Mouse (Mus musculus): ENCODE data around the gene Slc16a14. TPM values are rescaled to one million over a fixed set of nuclear protein-coding genes. Genes with fewer than 3 reads are reported as not detected.
A peak's percentile ranks its signal among the peaks of the same experiment; 100 is the strongest.

Gene Slc16a14
- polyA plus RNA-seq, 1 experiment from 2014 or later = 2.6 TPM

- Histone ChIP-seq H3K4me1 (peaks cover 9% of the 10 kb centered on the region), H3K9me3 (replicated peaks) (no peaks in the 10 kb centered on the region), H3K27me3 (ENCODE audit: low read depth, poor library complexity, severe bottlenecking) (no peaks in the 10 kb centered on the region), H3K27ac (replicated peaks) (no peak overlapping the region), H3K36me3 (no peaks in the 10 kb centered on the region), H3K4me3 (no peak overlapping the region)
- no peak for DNase-seq (ENCODE audit: low spot score)
- WGBS = 82% methylated on average over 2 of the region's 2 CpGs
These were observed 57.3 kb downstream of the Slc16a14 start for GRCm38 (mm10) chr1:84877590-84877989.

- no peak overlapping the region for H3K27ac ChIP-seq (replicated peaks)
- 71% methylated on average over 4 of the region's 4 CpGs for WGBS
- no peak for DNase-seq (ENCODE audit: low spot score)
- H3K9me3 ChIP-seq (replicated peaks) = no peaks in the 10 kb centered on the region
- no peak overlapping the region for H3K4me3 ChIP-seq
- no peaks in the 10 kb centered on the region for H3K27me3 ChIP-seq (ENCODE audit: low read depth, poor library complexity, severe bottlenecking)
- H3K36me3 ChIP-seq = no peaks in the 10 kb centered on the region
- peaks cover 10% of the 10 kb centered on the region for H3K4me1 ChIP-seq
These were observed 62.0 kb downstream of the Slc16a14 start for GRCm38 (mm10) chr1:84872939-84873338.

GRCm38 (mm10) chr1:84872105-84872504 lies 62.8 kb downstream of the Slc16a14 start:
- WGBS = 9% methylated on average over 3 of the region's 3 CpGs
- Histone ChIP-seq H3K27ac (replicated peaks) (no peak overlapping the region; the same call in 1 of the 2 replicates), H3K9me3 (replicated peaks) (no peaks in the 10 kb centered on the region), H3K4me3 (no peak overlapping the region), H3K36me3 (no peaks in the 10 kb centered on the region), H3K4me1 (peaks cover 10% of the 10 kb centered on the region), H3K27me3 (ENCODE audit: low read depth, poor library complexity, severe bottlenecking) (no peaks in the 10 kb centered on the region)
- no peak for DNase-seq (ENCODE audit: low spot score)

GRCm38 (mm10) chr1:84871131-84871530 lies 63.8 kb downstream of the Slc16a14 start:
- no peaks in the 10 kb centered on the region for H3K36me3 ChIP-seq
- no peaks in the 10 kb centered on the region for H3K9me3 ChIP-seq (replicated peaks)
- no peaks in the 10 kb centered on the region for H3K27me3 ChIP-seq (ENCODE audit: low read depth, poor library complexity, severe bottlenecking)
- no peak for DNase-seq (ENCODE audit: low spot score)
- 73% methylated on average over 5 of the region's 6 CpGs for WGBS
- peaks cover 10% of the 10 kb centered on the region for H3K4me1 ChIP-seq
- H3K27ac ChIP-seq (replicated peaks) = no peak overlapping the region
- H3K4me3 ChIP-seq = no peak overlapping the region

GRCm38 (mm10) chr1:84869498-84869897 lies 65.4 kb downstream of the Slc16a14 start:
- Histone ChIP-seq H3K36me3 (no peaks in the 10 kb centered on the region), H3K4me3 (no peak overlapping the region), H3K27ac (replicated peaks) (0 out of 2 replicates have a peak overlapping the region, but pooled peaks have one; percentile 18), H3K4me1 (peaks cover 10% of the 10 kb centered on the region), H3K9me3 (replicated peaks) (no peaks in the 10 kb centered on the region), H3K27me3 (ENCODE audit: low read depth, poor library complexity, severe bottlenecking) (no peaks in the 10 kb centered on the region)
- 51% methylated on average over 7 of the region's 7 CpGs for WGBS
- no peak for DNase-seq (ENCODE audit: low spot score)

- H3K9me3 ChIP-seq (replicated peaks) = no peaks in the 10 kb centered on the region
- no peak for DNase-seq (ENCODE audit: low spot score)
- H3K27ac ChIP-seq (replicated peaks) = no peak overlapping the region
- no peaks in the 10 kb centered on the region for H3K36me3 ChIP-seq
- no peak overlapping the region for H3K4me3 ChIP-seq
- WGBS = 74% methylated on average over 4 of the region's 4 CpGs
- H3K4me1 ChIP-seq = peaks cover 10% of the 10 kb centered on the region
- no peaks in the 10 kb centered on the region for H3K27me3 ChIP-seq (ENCODE audit: low read depth, poor library complexity, severe bottlenecking)
These were observed 66.1 kb downstream of the Slc16a14 start for GRCm38 (mm10) chr1:84868841-84869240.

- no peak for DNase-seq (ENCODE audit: low spot score)
- Histone ChIP-seq H3K27ac (replicated peaks) (no peak overlapping the region), H3K9me3 (replicated peaks) (no peaks in the 10 kb centered on the region), H3K27me3 (ENCODE audit: low read depth, poor library complexity, severe bottlenecking) (no peaks in the 10 kb centered on the region), H3K4me1 (peaks cover 10% of the 10 kb centered on the region), H3K36me3 (no peaks in the 10 kb centered on the region), H3K4me3 (no peak overlapping the region)
These were observed 66.6 kb downstream of the Slc16a14 start for GRCm38 (mm10) chr1:84868311-84868710.

- Histone ChIP-seq H3K4me1 (peaks cover 2% of the 10 kb centered on the region), H3K4me3 (no peak overlapping the region), H3K36me3 (no peaks in the 10 kb centered on the region), H3K27ac (replicated peaks) (no peak overlapping the region), H3K27me3 (ENCODE audit: low read depth, poor library complexity, severe bottlenecking) (no peaks in the 10 kb centered on the region), H3K9me3 (replicated peaks) (no peaks in the 10 kb centered on the region)
- WGBS = 95% methylated on average over 3 of the region's 3 CpGs
- DNase-seq (ENCODE audit: low spot score) = no peak
These were observed 68.2 kb downstream of the Slc16a14 start for GRCm38 (mm10) chr1:84866706-84867230.

- Histone ChIP-seq H3K4me3 (no peak overlapping the region), H3K9me3 (replicated peaks) (no peaks in the 10 kb centered on the region), H3K4me1 (no peaks in the 10 kb centered on the region), H3K27me3 (ENCODE audit: low read depth, poor library complexity, severe bottlenecking) (no peaks in the 10 kb centered on the region), H3K36me3 (no peaks in the 10 kb centered on the region), H3K27ac (replicated peaks) (no peak overlapping the region)
- no peak for DNase-seq (ENCODE audit: low spot score)
- WGBS = 91% methylated on average over 6 of the region's 6 CpGs
These were observed 68.7 kb downstream of the Slc16a14 start for GRCm38 (mm10) chr1:84866231-84866630.

- no peak overlapping the region for H3K27ac ChIP-seq (replicated peaks)
- H3K9me3 ChIP-seq (replicated peaks) = no peaks in the 10 kb centered on the region
- H3K4me3 ChIP-seq = no peak overlapping the region
- WGBS = 67% methylated on average over 2 of the region's 2 CpGs
- H3K36me3 ChIP-seq = no peaks in the 10 kb centered on the region
- no peaks in the 10 kb centered on the region for H3K4me1 ChIP-seq
- no peak for DNase-seq (ENCODE audit: low spot score)
- no peaks in the 10 kb centered on the region for H3K27me3 ChIP-seq (ENCODE audit: low read depth, poor library complexity, severe bottlenecking)
These were observed 70.3 kb downstream of the Slc16a14 start for GRCm38 (mm10) chr1:84864645-84865044.

- 71% methylated on average over 1 of the region's 1 CpGs for WGBS
- H3K27me3 ChIP-seq (ENCODE audit: low read depth, poor library complexity, severe bottlenecking) = no peaks in the 10 kb centered on the region
- H3K36me3 ChIP-seq = no peaks in the 10 kb centered on the region
- H3K27ac ChIP-seq (replicated peaks) = no peak overlapping the region
- no peaks in the 10 kb centered on the region for H3K9me3 ChIP-seq (replicated peaks)
- H3K4me3 ChIP-seq = no peak overlapping the region
- no peak for DNase-seq (ENCODE audit: low spot score)
- no peaks in the 10 kb centered on the region for H3K4me1 ChIP-seq
These were observed 73.7 kb downstream of the Slc16a14 start for GRCm38 (mm10) chr1:84861255-84861630.

GRCm38 (mm10) chr1:84860360-84861254 lies 74.3 kb downstream of the Slc16a14 start:
- no peak for DNase-seq (ENCODE audit: low spot score)
- Histone ChIP-seq H3K27me3 (ENCODE audit: low read depth, poor library complexity, severe bottlenecking) (no peaks in the 10 kb centered on the region), H3K27ac (replicated peaks) (no peak overlapping the region), H3K4me1 (no peaks in the 10 kb centered on the region), H3K9me3 (replicated peaks) (no peaks in the 10 kb centered on the region), H3K36me3 (no peaks in the 10 kb centered on the region), H3K4me3 (no peak overlapping the region)
- 87% methylated on average over 10 of the region's 10 CpGs for whole genome bisulfite sequencing

- Histone ChIP-seq H3K4me3 (no peak overlapping the region), H3K36me3 (no peaks in the 10 kb centered on the region), H3K4me1 (no peaks in the 10 kb centered on the region), H3K27ac (replicated peaks) (no peak overlapping the region), H3K9me3 (replicated peaks) (no peaks in the 10 kb centered on the region), H3K27me3 (ENCODE audit: low read depth, poor library complexity, severe bottlenecking) (no peaks in the 10 kb centered on the region)
- DNase-seq (ENCODE audit: low spot score) = no peak
- WGBS = 93% methylated on average over 6 of the region's 6 CpGs
These were observed 75.3 kb downstream of the Slc16a14 start for GRCm38 (mm10) chr1:84859597-84859996.

All from midbrain, embryonic 10.5 days (tissue).